Mouse (Mus musculus): ENCODE data around the gene Wdr70.

DNA sequence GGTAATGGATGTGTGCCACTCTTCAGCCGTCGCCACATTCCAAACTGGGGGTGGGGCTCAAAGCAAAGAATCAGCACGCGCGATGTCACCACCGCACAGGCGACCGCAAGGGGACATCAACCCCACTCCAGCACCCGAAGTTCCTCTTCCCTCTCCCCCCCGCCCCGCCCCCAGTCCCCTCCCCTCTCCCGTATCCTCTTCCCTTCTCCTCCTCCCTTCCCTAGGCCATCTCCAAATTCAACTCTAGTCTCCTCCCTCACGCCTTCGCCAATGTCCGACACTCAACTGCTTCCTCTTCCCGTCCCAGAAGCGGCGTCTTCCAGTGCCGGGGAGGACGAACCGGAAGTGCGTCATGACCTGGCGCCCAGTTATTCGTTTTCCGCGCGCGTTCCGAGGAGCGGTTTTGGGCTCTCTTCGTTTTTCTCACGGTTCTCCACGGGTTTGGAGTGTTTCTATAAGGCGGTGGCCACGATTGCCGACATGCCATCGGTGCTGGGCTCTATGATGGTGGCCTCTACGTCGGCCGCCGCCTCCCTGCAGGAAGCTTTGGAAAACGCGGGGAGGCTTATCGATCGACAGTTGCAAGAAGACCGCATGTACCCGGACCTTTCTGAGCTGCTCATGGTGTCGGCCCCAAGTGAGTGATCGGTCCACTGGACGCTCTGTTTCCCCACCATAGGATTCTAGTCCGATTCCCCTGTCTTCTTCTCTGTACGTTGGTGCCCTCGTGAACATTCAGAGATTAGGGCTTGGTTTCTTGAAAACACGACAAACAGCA lies 10.1 kb upstream of the Wdr70 start, which contains the start of gene Nup155:
- peak; percentile 30; the same call in 1 of the 2 replicates for TF ChIP-seq CTCF (IDR thresholded peaks at IDR 0.05; ENCODE audit: low read depth)
- no peak for TF ChIP-seq EP300 (IDR thresholded peaks at IDR 0.05; ENCODE audit: low read depth)

Data from liver, embryonic 14.5 days (tissue).